Mouse (Mus musculus) kidney, embryonic 16.5 days (tissue): ENCODE data around the gene Iqca. TPM values are rescaled to one million over a fixed set of nuclear protein-coding genes. Genes with fewer than 3 reads are reported as not detected.
A peak's percentile ranks its signal among the peaks of the same experiment; 100 is the strongest.

Source experiments
- ATAC-seq: fragments of 200-750 bp; cut with Nextera tagmentation; 2 replicates; pipeline ENCODE4 v1.8.0; 2017; ENCODE audit warnings: moderate TSS enrichment; ENCODE audit not compliant: low FRiP score, low TSS enrichment
- H3K27ac ChIP-seq: fragments of 300-500 bp; sonication (generic); 2 replicates; pipeline ENCODE4 v1.5.1; 2014; ENCODE audit warnings: low read length
- H3K27me3 ChIP-seq: fragments of 300-500 bp; sonication (generic); 2 replicates; pipeline ENCODE4 v1.6.1; 2014; ENCODE audit warnings: low read length, control low read depth, mixed read lengths; ENCODE audit not compliant: insufficient read depth
- H3K36me3 ChIP-seq: fragments of 300-500 bp; sonication (generic); 2 replicates; pipeline ENCODE4 v1.6.1; 2014; ENCODE audit warnings: low read length, control low read depth, mixed read lengths; ENCODE audit not compliant: insufficient read depth
- H3K4me1 ChIP-seq: fragments of 300-500 bp; sonication (generic); 2 replicates; pipeline ENCODE4 v1.6.1; 2014; ENCODE audit warnings: low read length, control low read depth, mixed read lengths; ENCODE audit not compliant: insufficient read depth
- H3K4me2 ChIP-seq: fragments of 300-500 bp; sonication (generic); replicated peaks from 2 replicates; pipeline ENCODE4 v1.6.1; 2014; ENCODE audit warnings: low read depth, low read length
- H3K4me3 ChIP-seq: fragments of 300-500 bp; sonication (generic); 2 replicates; pipeline ENCODE4 v1.5.1; 2014; ENCODE audit warnings: mild to moderate bottlenecking, low read length
- H3K9ac ChIP-seq: fragments of 300-500 bp; sonication (generic); replicated peaks from 2 replicates; pipeline ENCODE4 v1.6.1; 2014; ENCODE audit warnings: low read length
- H3K9me3 ChIP-seq: fragments of 300-500 bp; sonication (generic); 2 replicates; pipeline ENCODE4 v1.6.1; 2016; ENCODE audit warnings: low read length, control low read depth
- WGBS: fragments of 180-500 bp; shearing (Covaris S2); extraction: QIAGEN DNeasy Blood & Tissue Kit; methylation state at CpG from one replicate; pipeline ENCODE4 v1.1.7; 2014; 5-methylcytosine and 5-hydroxymethylcytosine counted together
- polyA plus RNA-seq: library from polyadenylated mRNA; unstranded; fragments of >200 nt; fragmentation: Nextera tagmentation; extraction: Ambion mirVana; gene quantifications from 2 replicates; pipeline ENCODE4 v1.2.1, GENCODE M21; 2015

Gene Iqca
- polyA plus RNA-seq, 1 experiment from 2014 or later: 0.34 TPM

GRCm38 (mm10) chr1:90159927-90160326, 6.7 kb upstream of the Iqca start:
- no peaks in the 10 kb centered on the region for H3K9me3 ChIP-seq
- no peaks in the 10 kb centered on the region for H3K36me3 ChIP-seq
- H3K4me2 ChIP-seq: 0 out of 2 replicates have a peak overlapping the region, but pooled peaks have one; percentile 11
- H3K27ac ChIP-seq: no peak overlapping the region
- peaks cover 38% of the 10 kb centered on the region for H3K4me1 ChIP-seq
- no peak overlapping the region for H3K9ac ChIP-seq
- H3K4me3 ChIP-seq: no peak overlapping the region
- 38% methylated on average over 13 of the region's 13 CpGs for WGBS
- ATAC-seq: no peak
- no peaks in the 10 kb centered on the region for H3K27me3 ChIP-seq

GRCm38 (mm10) chr1:90156589-90156988, 3.4 kb upstream of the Iqca start:
- H3K27ac ChIP-seq: no peak overlapping the region
- H3K9ac ChIP-seq: no peak overlapping the region
- H3K36me3 ChIP-seq: no peaks in the 10 kb centered on the region
- no peak overlapping the region for H3K4me2 ChIP-seq
- H3K4me1 ChIP-seq: peaks cover 26% of the 10 kb centered on the region
- H3K27me3 ChIP-seq: no peaks in the 10 kb centered on the region
- 49% methylated on average over 7 of the region's 7 CpGs for WGBS
- ATAC-seq: no peak
- H3K4me3 ChIP-seq: no peak overlapping the region
- no peaks in the 10 kb centered on the region for H3K9me3 ChIP-seq

- 0 out of 2 replicates have a peak overlapping the region, but pooled peaks have one; percentile 33 for H3K9ac ChIP-seq
- ATAC-seq: 0 out of 2 replicates have a peak, but pooled peaks have one; percentile 6
- peaks cover 16% of the 10 kb centered on the region for H3K4me1 ChIP-seq
- 11% methylated on average over 6 of the region's 6 CpGs for WGBS
- H3K36me3 ChIP-seq: no peaks in the 10 kb centered on the region
- no peak overlapping the region for H3K27ac ChIP-seq
- peak overlapping the region; percentile 29 for H3K4me3 ChIP-seq
- H3K9me3 ChIP-seq: no peaks in the 10 kb centered on the region
- no peaks in the 10 kb centered on the region for H3K27me3 ChIP-seq
- H3K4me2 ChIP-seq: peak overlapping the region; percentile 51
Measured at GRCm38 (mm10) chr1:90153787-90154186, 586 bp upstream of the Iqca start.

- Histone ChIP-seq H3K9ac (no peak overlapping the region), H3K4me1 (no peaks in the 10 kb centered on the region), H3K4me3 (no peak overlapping the region), H3K4me2 (no peak overlapping the region), H3K9me3 (no peaks in the 10 kb centered on the region), H3K36me3 (no peaks in the 10 kb centered on the region), H3K27ac (no peak overlapping the region), H3K27me3 (no peaks in the 10 kb centered on the region)
- 60% methylated on average over 8 of the region's 8 CpGs for WGBS
- no peak for ATAC-seq
Measured at GRCm38 (mm10) chr1:90139729-90140128, 13.5 kb downstream of the Iqca start.

- Histone ChIP-seq H3K4me3 (no peak overlapping the region), H3K4me2 (peak overlapping the region; percentile 29)
- WGBS: 31% methylated on average over 11 of the region's 11 CpGs
Measured at GRCm38 (mm10) chr1:90132402-90132801, 20.8 kb downstream of the Iqca start.

GRCm38 (mm10) chr1:90131982-90132381, 21.2 kb downstream of the Iqca start:
- H3K4me2 ChIP-seq: no peak overlapping the region; the same call in 1 of the 2 replicates
- H3K36me3 ChIP-seq: no peaks in the 10 kb centered on the region
- H3K4me1 ChIP-seq: peaks cover 16% of the 10 kb centered on the region
- H3K27me3 ChIP-seq: no peaks in the 10 kb centered on the region; the same call in 1 of the 2 replicates
- H3K4me3 ChIP-seq: no peak overlapping the region
- ATAC-seq: no peak
- no peak overlapping the region for H3K27ac ChIP-seq
- H3K9me3 ChIP-seq: no peaks in the 10 kb centered on the region
- 69% methylated on average over 7 of the region's 7 CpGs for WGBS
- H3K9ac ChIP-seq: no peak overlapping the region

More at GRCm38 (mm10) chr1:90132402-90132801, 20.8 kb downstream of the Iqca start:
- no peaks in the 10 kb centered on the region for H3K36me3 ChIP-seq
- no peaks in the 10 kb centered on the region; the same call in 1 of the 2 replicates for H3K27me3 ChIP-seq
- ATAC-seq: no peak
- H3K4me1 ChIP-seq: peaks cover 16% of the 10 kb centered on the region
- H3K9ac ChIP-seq: no peak overlapping the region
- no peaks in the 10 kb centered on the region for H3K9me3 ChIP-seq
- H3K27ac ChIP-seq: no peak overlapping the region

- Histone ChIP-seq H3K27ac (no peak overlapping the region), H3K4me3 (no peak overlapping the region), H3K9me3 (no peaks in the 10 kb centered on the region), H3K4me2 (no peak overlapping the region), H3K36me3 (no peaks in the 10 kb centered on the region), H3K27me3 (peaks cover 14% of the 10 kb centered on the region), H3K4me1 (peaks cover 6% of the 10 kb centered on the region; the same call in 1 of the 2 replicates), H3K9ac (no peak overlapping the region)
- 89% methylated on average over 12 of the region's 12 CpGs for WGBS
- ATAC-seq: no peak; the same call in 1 of the 2 replicates
Measured at GRCm38 (mm10) chr1:90124561-90124960, 28.6 kb downstream of the Iqca start.

GRCm38 (mm10) chr1:90120706-90121105, 32.5 kb downstream of the Iqca start:
- H3K36me3 ChIP-seq: no peaks in the 10 kb centered on the region
- WGBS: 85% methylated on average over 6 of the region's 6 CpGs
- H3K4me1 ChIP-seq: peaks cover 15% of the 10 kb centered on the region; the same call in 1 of the 2 replicates
- ATAC-seq: no peak
- no peaks in the 10 kb centered on the region for H3K9me3 ChIP-seq
- H3K27me3 ChIP-seq: peaks cover 19% of the 10 kb centered on the region
- H3K27ac ChIP-seq: no peak overlapping the region
- no peak overlapping the region for H3K4me2 ChIP-seq
- no peak overlapping the region for H3K4me3 ChIP-seq
- H3K9ac ChIP-seq: no peak overlapping the region

GRCm38 (mm10) chr1:90119214-90119613, 34.0 kb downstream of the Iqca start:
- no peak overlapping the region for H3K4me2 ChIP-seq
- no peak overlapping the region for H3K27ac ChIP-seq
- peaks cover 23% of the 10 kb centered on the region for H3K27me3 ChIP-seq
- H3K4me3 ChIP-seq: no peak overlapping the region
- no peaks in the 10 kb centered on the region for H3K36me3 ChIP-seq
- 0 out of 2 replicates have a peak, but pooled peaks have one; percentile 23 for ATAC-seq
- H3K9me3 ChIP-seq: no peaks in the 10 kb centered on the region
- peaks cover 15% of the 10 kb centered on the region; the same call in 1 of the 2 replicates for H3K4me1 ChIP-seq
- H3K9ac ChIP-seq: no peak overlapping the region
- WGBS: 17% methylated on average over 12 of the region's 12 CpGs

- Histone ChIP-seq H3K9ac (no peak overlapping the region), H3K27me3 (peaks cover 23% of the 10 kb centered on the region), H3K4me1 (peaks cover 15% of the 10 kb centered on the region; the same call in 1 of the 2 replicates), H3K36me3 (no peaks in the 10 kb centered on the region), H3K9me3 (no peaks in the 10 kb centered on the region), H3K4me3 (no peak overlapping the region), H3K27ac (no peak overlapping the region), H3K4me2 (no peak overlapping the region)
- no peak for ATAC-seq
- 76% methylated on average over 7 of the region's 7 CpGs for WGBS
Measured at GRCm38 (mm10) chr1:90117207-90117606, 36.0 kb downstream of the Iqca start.
